Mouse (Mus musculus) spleen, adult 2 months (tissue): ENCODE data around the gene Myh7. TPM values are rescaled to one million over a fixed set of nuclear protein-coding genes. Genes with fewer than 3 reads are reported as not detected.

Experiments used
- DNase-seq, 2 experiments: peaks; one replicate each; pipeline versions ENCODE4 v3.0.0 to v3.0.0-alpha.2; 2012 to 2021; ENCODE audit warnings: low spot score in 2 of 2, low read depth in 1 of 2
- H3K27ac ChIP-seq: fragments of 200-500 bp; 2 replicates; pipeline ENCODE4 v1.5.1; 2012; ENCODE audit warnings: low read length, inconsistent platforms; ENCODE audit not compliant: insufficient read depth
- H3K27me3 ChIP-seq: fragments of 200-500 bp; 2 replicates; pipeline ENCODE4 v1.6.1; 2012; ENCODE audit warnings: mild to moderate bottlenecking, moderate library complexity, low read length, inconsistent platforms; ENCODE audit not compliant: control insufficient read depth, insufficient read depth
- H3K36me3 ChIP-seq: fragments of 200-500 bp; 2 replicates; pipeline ENCODE4 v1.6.1; 2012; ENCODE audit warnings: mild to moderate bottlenecking, low read length, inconsistent platforms; ENCODE audit not compliant: control insufficient read depth, insufficient read depth
- H3K4me1 ChIP-seq: fragments of 200-500 bp; 2 replicates; pipeline ENCODE4 v1.6.1; 2011; ENCODE audit warnings: inconsistent platforms; ENCODE audit not compliant: control insufficient read depth, insufficient read depth, insufficient read length
- H3K4me3 ChIP-seq: fragments of 200-500 bp; 2 replicates; pipeline ENCODE4 v1.5.1; 2011; ENCODE audit warnings: mild to moderate bottlenecking, inconsistent platforms; ENCODE audit not compliant: insufficient read depth, insufficient read length; ENCODE audit errors: extremely low read depth
- CTCF ChIP-seq: fragments of 200-500 bp; IDR thresholded peaks from 2 replicates; pipeline ENCODE4 v1.5.1; 2011; ENCODE audit warnings: mild to moderate bottlenecking, inconsistent platforms; ENCODE audit not compliant: insufficient read depth, insufficient read length, insufficient replicate concordance; ENCODE audit errors: extremely low read depth
- POLR2A ChIP-seq: fragments of 200-500 bp; IDR thresholded peaks from 2 replicates; pipeline ENCODE4 v1.6.1; 2011; ENCODE audit warnings: low read depth, low read length, inconsistent platforms
- WGBS: fragments of 180-500 bp; shearing (Covaris S2); methylation state at CpG from one replicate; pipeline ENCODE4 v1.1.7; 2018; 5-methylcytosine and 5-hydroxymethylcytosine counted together
- polyA plus RNA-seq: library from polyadenylated mRNA; depleted of rRNA; stranded (reverse); fragments of >200 nt; gene quantifications from 2 replicates; pipeline ENCODE4 v1.2.3, GENCODE M21; 2012

Gene Myh7
- polyA plus RNA-seq, 1 experiment: not detected

GRCm38 (mm10) chr14:54938431-54939219 lies 55.8 kb downstream of the Myh7 start:
- Histone ChIP-seq H3K27me3 (0 out of 2 replicates have a peak, but pooled peaks cover 1% of the 10 kb centered on the region), H3K4me3 (no peak overlapping the region), H3K27ac (no peak overlapping the region), H3K4me1 (no peaks in the 10 kb centered on the region), H3K36me3 (no peaks in the 10 kb centered on the region)
- TF ChIP-seq CTCF (no peak), POLR2A (no peak)
- 82% methylated on average over 15 of the region's 15 CpGs for WGBS
- DNase-seq: no peak

GRCm38 (mm10) chr14:54937361-54938182 lies 56.9 kb downstream of the Myh7 start:
- Histone ChIP-seq H3K4me1 (no peaks in the 10 kb centered on the region), H3K27ac (no peak overlapping the region), H3K36me3 (no peaks in the 10 kb centered on the region), H3K4me3 (no peak overlapping the region), H3K27me3 (0 out of 2 replicates have a peak, but pooled peaks cover 1% of the 10 kb centered on the region)
- DNase-seq: no peak
- TF ChIP-seq POLR2A: no peak
- no peak for TF ChIP-seq CTCF
- WGBS: 89% methylated on average over 16 of the region's 16 CpGs

GRCm38 (mm10) chr14:54936831-54937160 lies 57.6 kb downstream of the Myh7 start:
- 37% methylated on average over 6 of the region's 6 CpGs for WGBS
- Histone ChIP-seq H3K4me1 (no peaks in the 10 kb centered on the region), H3K36me3 (no peaks in the 10 kb centered on the region), H3K4me3 (no peak overlapping the region), H3K27ac (no peak overlapping the region), H3K27me3 (0 out of 2 replicates have a peak, but pooled peaks cover 1% of the 10 kb centered on the region)
- no peak for TF ChIP-seq CTCF
- no peak for TF ChIP-seq POLR2A
- no peak for DNase-seq

DNA sequence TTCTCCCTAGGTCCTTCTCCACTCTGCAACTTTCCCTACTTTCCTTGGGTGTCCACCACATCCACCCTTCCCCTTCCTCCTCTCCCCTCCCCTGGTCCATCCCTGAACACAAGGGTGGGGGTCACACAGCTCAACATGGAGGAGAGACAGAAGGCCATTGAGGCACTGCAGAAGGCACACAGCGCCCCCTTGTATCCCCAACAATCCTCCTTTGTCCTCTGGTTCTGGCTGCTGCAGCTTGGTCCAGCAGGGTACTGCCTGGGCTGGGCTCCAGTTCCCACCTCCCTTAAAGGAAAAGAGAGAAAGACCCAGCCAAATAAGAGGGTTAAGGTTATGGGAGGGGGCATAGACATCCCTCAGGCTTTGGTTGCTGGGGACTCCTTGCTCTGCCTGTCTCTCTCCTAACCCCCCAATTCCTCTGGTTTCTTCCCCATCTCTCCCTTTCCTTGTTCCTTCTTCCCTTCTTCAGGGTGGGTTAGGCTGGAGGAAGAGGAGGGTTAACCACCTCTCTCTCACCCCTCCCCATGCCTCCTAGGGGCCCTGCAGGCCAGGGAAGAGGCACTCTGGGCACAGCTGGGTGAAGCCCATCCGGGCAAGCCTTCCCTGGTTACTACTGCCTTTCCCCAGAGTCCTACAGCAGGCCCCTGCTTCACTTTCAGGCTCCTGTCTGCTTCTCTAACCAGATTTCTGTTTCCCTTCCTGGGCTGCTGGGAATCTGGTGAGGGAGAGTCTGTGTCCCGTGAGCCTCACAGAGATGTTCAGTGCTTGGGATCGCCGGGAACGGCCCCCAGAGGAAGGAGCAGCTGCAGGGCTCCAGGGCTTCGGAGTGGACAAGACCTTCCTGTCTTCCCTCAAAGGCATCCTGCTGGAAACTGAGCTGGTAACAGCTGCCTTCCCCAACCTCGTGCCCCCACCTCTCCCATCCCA lies 58.3 kb downstream of the Myh7 start, which contains the start of gene Cmtm5:
Gene Cmtm5 (plus strand): TSS at position 358 of the 927 bp plus-strand sequence.
- H3K4me3 ChIP-seq: no peak within 1 kb of the TSS
- H3K4me1 ChIP-seq: no peaks in the 10 kb centered on the region
- WGBS: 45% methylated on average over 8 of the region's 8 CpGs
- H3K36me3 ChIP-seq: no peaks in the 10 kb centered on the region
- DNase-seq: no peak
- 0 out of 2 replicates have a peak, but pooled peaks cover 1% of the 10 kb centered on the region for H3K27me3 ChIP-seq
- no peak within 1 kb of the TSS for H3K27ac ChIP-seq
- no peak for TF ChIP-seq POLR2A

- 81% methylated on average over 6 of the region's 6 CpGs for WGBS
These were observed 61.7 kb downstream of the Myh7 start, which contains the start of gene Il25 for GRCm38 (mm10) chr14:54932645-54933150. TSS of gene Il25 (plus strand) at chr14:54932695.

GRCm38 (mm10) chr14:54930431-54930830 lies 64.0 kb downstream of the Myh7 start:
- no peak for TF ChIP-seq POLR2A
- Histone ChIP-seq H3K4me3 (no peak overlapping the region), H3K27me3 (peaks cover 13% of the 10 kb centered on the region), H3K36me3 (no peaks in the 10 kb centered on the region), H3K4me1 (no peaks in the 10 kb centered on the region; the same call in 1 of the 2 replicates), H3K27ac (no peak overlapping the region)
- DNase-seq: no peak
- 25% methylated on average over 2 of the region's 2 CpGs for WGBS

More at GRCm38 (mm10) chr14:54932645-54933150, 61.7 kb downstream of the Myh7 start, which contains the start of gene Il25:
- H3K4me1 ChIP-seq: no peaks in the 10 kb centered on the region
- DNase-seq: no peak
- no peaks in the 10 kb centered on the region for H3K36me3 ChIP-seq
- H3K4me3 ChIP-seq: no peak within 1 kb of the TSS
- H3K27ac ChIP-seq: no peak within 1 kb of the TSS
- H3K27me3 ChIP-seq: peaks cover 3% of the 10 kb centered on the region; the same call in 1 of the 2 replicates
- no peak for TF ChIP-seq POLR2A
- TF ChIP-seq CTCF: no peak
